Mouse (Mus musculus): Measurements from ENCODE around the gene Foxp1. TPM values are rescaled to one million over a fixed set of nuclear protein-coding genes. Genes with fewer than 3 reads are reported as not detected.

Foxp1 gene
- polyA plus RNA-seq, 1 experiment = 88.7 TPM

DNA sequence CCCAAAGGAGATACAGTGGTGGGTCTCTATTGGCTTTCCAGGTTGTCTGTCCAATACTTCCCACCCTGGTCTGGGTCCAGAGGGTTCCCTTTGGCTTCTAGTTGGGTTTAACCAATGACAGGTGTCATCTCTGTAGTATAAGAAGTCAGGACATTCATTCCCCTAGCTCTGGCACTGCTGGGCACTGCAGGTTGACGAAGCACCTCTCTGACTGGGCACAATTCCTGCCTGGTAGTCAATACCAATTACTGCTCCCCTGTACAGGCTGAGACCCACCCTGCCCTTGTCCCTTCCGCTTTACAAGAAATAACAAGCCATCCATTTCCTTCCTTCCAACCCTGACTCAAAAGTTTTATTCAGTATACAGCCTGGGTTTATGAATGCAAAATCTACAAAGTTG is 81.9 kb downstream of the Foxp1 start:
- no peak for TF ChIP-seq GATA1 (IDR thresholded peaks at IDR 0.05; ENCODE audit: low read length)

DNA sequence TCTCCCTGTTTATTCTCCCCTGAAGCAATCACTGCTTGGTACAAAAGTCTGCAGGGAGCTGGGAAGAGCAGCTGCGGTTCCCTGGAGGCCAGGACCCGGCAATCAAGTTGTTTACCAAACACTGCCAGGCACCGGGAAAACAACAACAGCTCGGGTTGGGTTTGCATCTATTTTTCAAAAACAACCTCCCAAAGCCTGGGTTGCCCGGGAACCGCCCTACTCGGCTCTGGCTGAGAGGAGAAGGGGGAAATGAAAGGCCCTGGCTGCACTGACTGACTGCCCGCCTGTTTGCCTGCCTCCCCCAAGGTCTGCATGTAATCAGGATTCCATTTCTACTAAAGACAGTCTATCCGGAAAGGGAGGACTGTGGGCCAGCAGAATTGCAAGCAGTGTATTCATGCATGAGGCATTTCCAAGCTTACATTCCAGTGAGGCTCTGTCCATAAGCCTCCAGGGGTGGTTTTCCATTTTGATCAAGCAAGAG is 82.6 kb downstream of the Foxp1 start:
- no peak for TF ChIP-seq GATA1 (IDR thresholded peaks at IDR 0.05; ENCODE audit: low read length)

DNA sequence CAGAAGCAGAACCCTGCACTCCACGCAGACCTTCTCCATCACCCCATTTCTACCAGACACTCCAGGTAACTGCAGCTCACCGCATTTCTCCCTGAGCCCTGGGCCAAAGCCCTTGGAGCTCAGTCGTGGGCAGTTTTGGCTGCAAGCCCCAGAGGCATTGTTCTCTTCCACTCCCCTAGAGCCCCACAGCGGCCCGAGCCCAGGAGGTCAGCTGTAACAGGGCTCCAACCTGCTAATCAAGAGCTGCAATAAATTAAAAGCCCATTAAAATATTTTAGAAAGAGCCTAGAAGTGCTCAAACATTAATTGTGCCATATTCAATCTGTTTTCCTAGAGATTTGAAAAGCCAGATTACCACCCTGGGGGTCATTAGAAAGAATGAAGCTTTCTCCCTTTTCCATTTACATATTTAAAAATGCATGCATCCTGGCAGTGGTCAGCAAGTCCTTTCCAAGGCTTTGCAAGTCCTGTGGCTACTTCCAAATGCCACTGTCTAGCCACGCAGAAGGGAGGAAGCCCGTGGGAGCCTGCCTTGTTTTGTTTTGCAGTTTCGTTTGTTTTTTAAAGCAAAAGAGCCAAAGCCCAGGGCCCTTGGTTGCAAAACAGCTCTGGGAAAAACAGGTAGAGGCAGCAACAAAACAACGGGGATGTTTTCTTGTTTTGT is 83.2 kb downstream of the Foxp1 start:
- TF ChIP-seq GATA1 (IDR thresholded peaks at IDR 0.05; ENCODE audit: low read length) = no peak

DNA sequence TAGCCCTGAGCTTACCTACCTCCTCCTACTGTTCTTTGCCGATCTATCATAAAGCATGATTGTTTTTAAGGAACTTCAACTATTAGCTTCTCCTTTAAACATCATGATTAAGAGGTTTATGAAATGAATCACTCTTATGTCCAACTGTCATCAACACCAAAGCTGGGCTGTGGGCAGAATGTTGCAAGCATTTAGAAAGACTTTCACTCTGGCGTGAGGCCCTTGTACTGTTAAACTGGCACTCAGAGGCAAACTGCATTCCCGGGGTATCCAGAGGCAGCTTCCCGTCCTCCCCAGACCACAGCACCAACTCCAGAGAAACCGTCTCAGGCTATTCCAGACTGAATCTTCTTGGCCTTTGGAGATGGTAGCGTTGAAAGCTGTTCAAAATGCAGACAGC is 86.2 kb downstream of the Foxp1 start:
- no peak for TF ChIP-seq GATA1 (IDR thresholded peaks at IDR 0.05; ENCODE audit: low read length)

DNA sequence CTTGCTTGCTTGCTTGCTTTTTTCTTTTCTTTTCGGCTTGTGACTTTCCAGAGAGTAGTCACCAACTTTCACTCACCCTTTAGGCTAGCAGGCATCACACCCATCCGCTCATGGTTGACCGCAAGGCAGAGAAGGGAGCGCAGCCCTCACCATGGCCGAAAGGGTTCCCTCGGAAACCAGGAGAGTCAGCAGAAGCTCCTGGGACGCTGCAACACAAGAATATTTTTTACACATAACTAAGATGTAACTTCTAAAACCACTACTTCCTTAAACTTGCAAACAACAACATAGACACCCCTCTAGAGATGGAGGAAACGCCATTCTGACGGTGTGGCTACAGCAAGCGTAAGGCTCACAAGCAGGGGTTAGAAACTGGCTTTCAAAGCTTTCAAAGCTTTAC is 87.4 kb downstream of the Foxp1 start:
- no peak for TF ChIP-seq GATA1 (IDR thresholded peaks at IDR 0.05; ENCODE audit: low read length)

DNA sequence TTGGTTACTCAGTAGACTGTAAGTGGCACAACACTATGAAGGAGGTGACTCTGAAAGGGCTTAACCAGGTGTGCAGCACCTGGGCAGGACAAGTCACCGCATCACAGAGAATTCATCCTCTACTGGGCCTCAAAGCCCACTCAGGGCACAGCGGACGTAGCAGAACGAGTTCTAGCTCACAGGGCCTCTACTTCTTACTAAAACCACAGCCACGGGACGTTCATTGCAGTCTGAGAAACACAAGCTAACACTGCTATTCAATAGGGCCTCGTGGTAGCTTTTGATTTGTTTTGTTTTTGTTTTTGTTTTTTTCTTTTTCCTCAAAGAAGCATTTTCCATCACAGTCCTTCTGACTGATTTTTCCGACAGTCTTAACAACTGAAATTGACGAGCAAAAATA is 89.5 kb downstream of the Foxp1 start:
- TF ChIP-seq GATA1 (IDR thresholded peaks at IDR 0.05; ENCODE audit: low read length) = no peak

DNA sequence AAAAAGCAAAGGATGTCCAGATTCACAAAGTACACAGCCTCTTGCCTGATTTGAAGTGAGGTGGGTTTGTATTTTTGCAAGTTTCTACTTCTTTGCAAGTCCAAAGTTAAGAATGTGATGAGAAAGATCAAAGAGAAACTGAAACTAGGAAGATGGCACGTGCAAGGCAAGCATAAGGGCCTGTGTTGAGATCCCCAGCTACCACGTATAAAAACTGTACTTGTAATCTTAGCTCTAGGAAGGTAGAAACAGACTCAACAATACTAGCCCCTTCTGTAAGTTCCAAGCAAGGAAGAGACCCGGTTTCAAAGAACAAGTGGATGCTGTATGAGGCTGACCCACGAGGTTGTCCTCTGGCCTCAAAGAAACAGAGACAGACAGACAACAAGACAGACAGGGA is 90.6 kb downstream of the Foxp1 start:
- no peak for TF ChIP-seq GATA1 (IDR thresholded peaks at IDR 0.05; ENCODE audit: low read length)

DNA sequence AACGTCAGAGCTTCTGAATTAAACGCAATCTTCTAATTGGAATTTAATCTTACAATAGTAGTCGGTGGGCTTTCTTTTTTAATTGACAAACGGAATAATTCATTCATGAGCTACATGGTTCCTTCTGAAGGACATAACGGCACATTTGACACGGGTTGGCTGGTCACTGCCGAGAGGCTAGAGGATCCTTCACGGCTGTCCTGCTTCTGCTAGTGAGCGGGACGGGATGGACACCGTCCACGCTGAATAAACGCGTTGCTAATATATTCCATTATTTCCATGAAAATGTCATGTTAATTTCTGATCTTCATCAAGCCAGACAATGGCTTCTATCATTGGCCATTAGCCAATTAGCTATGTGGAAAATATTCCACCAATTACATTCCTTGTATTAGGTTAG is 92.0 kb downstream of the Foxp1 start:
- no peak for TF ChIP-seq GATA1 (IDR thresholded peaks at IDR 0.05; ENCODE audit: low read length)

DNA sequence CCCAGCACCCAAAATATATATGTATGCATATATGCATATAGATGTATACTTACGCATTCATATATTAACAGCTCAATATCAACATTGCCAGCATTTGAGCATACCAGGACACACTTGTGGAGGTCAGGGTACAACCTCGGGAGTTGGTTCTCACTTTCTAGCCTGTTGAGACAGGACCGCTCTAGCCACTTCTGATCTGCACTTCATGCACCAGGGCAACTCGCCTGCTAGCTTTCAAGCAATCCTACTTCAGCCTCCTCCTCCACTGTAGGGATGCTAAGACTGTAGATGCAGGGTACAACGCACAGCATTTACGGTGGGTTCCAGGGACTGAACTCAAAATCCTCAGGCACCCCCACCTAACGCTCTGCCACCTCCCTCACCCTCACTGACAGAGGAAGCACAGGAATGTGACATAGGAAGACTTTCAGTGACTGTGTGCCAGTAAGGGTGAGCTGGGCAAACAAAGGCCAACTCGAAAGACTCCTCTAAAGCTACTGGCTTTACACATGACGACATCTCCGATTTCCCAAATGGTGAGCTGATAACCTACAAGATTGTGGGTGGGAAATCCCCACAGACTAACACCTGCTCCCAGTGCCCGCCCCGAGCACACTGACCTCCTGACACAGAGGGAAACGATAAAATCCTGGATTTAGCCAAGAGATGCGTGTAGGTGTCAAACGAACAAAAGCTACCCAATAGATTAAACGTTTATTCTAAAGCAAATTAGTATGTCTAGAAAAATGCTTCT is 93.0 kb downstream of the Foxp1 start:
- no peak for TF ChIP-seq GATA1 (IDR thresholded peaks at IDR 0.05; ENCODE audit: low read length)

DNA sequence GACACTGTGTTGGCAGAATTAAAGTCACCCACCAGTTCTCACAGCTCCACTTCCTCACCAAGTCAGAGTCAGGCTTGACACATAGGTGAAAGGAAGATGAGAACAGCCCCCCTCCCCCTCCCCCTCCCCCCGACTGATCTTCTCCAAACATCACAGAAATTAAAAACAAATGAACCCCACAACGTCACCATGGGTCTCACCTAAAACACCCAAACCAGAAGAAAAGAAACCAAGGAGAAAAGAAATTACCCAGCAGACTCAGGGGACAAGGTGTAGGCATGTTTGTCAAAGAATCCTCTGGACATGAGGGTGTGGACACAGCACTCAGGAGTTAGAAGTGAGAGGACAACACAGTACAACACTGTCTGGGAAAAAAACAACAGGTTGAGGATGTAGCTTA is 93.6 kb downstream of the Foxp1 start:
- no peak for TF ChIP-seq GATA1 (IDR thresholded peaks at IDR 0.05; ENCODE audit: low read length)

DNA sequence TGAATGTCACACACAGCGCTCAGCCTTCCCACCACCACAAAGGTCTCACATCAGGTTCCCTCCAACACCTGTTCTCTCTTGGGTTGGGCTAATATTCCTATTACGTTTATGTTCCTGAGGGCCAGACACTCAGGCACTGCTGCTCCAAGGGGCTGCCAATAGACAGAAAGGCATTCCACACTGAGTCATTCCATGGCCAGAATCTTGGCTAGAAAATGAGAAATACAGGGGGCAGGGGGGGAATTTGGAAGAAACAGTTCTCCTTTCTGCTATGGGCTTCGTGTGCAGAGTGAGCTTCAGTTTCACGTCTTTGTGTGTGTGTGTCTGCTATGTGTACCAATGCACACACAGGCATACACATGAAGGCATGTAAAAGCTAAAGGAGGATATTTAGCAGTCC is 95.2 kb downstream of the Foxp1 start:
- TF ChIP-seq GATA1 (IDR thresholded peaks at IDR 0.05; ENCODE audit: low read length) = no peak

DNA sequence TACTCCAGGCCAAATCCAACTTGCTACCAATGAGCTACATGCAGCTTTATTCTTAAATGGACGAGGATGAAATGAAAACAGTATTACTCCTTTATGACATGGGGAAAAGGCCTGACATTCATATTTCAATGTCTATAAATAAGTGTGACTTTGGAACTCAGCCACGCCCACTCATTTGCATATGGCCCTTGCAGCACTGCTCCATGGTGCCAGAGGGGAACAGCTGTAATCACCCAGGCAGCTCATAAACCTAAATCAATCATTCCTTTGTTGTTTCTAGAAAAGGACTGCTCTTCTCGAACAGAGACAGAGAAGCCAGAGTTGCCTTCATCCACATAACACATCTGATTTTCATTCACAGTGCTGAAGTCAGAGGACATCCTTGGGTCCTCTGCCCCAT is 97.5 kb downstream of the Foxp1 start:
- TF ChIP-seq GATA1 (IDR thresholded peaks at IDR 0.05; ENCODE audit: low read length) = no peak

DNA sequence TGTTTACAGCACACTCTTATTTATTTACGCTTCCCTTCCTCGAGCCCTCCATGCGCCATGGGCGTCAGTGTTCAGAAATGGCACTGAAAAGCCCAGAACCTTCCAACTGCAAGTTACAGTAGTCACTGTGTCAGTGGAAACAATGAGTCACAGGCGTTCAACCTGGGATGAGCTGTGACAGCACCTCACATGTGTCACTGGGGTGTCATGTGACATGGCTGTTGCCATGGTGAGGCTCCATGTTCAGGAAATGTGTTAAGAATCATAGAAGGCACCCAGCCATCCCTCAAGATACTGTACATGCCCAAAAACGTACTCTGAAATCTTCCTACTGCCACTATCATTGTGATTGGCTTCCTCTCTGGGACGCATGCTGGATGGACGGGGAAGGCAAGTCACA is 101.9 kb downstream of the Foxp1 start:
- no peak for TF ChIP-seq GATA1 (IDR thresholded peaks at IDR 0.05; ENCODE audit: low read length)

DNA sequence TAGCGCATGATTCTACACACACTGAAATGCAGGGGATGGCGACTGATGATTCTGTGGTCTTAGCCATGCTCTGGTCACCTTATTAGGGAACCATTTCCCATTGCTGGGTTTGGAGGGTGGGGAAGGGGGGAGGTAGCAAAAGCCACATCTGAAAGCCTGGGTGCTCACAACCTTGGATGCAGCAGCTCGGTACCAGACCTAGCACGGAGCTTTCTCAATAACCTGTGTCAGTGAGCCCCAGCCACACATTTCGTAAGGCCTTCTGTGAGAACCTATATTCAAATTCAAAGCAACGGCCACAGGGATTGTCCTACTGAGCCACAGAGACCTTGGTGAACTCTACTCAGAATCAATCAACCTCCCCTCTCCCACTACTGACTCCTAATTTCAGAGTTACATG is 109.9 kb downstream of the Foxp1 start:
- no peak for TF ChIP-seq GATA1 (IDR thresholded peaks at IDR 0.05; ENCODE audit: low read length)

DNA sequence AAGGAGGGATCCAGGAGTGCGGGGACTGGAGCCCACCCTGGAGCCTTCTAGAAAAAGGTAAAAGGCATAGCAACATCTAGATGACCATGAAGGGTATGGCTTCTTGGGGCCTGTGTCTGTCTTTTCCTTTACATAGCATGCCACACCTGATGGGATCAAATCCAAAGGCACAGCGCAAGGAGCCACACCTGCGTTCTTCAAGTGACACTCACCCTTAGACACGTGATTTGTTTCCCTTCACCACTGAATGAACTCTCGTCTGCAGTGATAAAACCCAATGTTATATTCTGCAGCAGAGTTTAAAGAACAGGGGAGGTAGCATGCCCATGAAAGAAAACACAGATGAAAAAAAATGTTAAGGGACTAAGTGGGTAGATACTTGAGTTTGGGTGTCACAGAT is 112.9 kb downstream of the Foxp1 start:
- TF ChIP-seq GATA1 (IDR thresholded peaks at IDR 0.05; ENCODE audit: low read length) = no peak

DNA sequence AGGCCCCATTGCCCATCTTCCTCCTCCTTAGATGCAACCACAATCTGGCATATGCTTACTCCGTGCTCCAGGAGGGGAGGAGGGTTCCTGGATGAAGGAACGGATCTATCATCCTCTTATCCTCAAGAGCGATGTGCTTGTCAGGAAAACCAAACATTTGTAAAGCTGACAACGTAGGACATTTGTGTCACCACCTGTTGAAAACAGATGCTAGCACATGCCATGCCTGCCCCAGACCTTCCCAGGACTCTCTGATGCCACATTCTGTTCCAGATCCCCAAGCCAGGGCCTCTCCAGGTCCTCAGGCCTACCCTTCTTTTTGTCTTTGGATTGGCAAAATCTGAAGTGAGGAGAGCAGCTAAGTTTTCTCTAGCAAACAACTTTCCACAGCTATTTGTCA is 113.6 kb downstream of the Foxp1 start:
- no peak for TF ChIP-seq GATA1 (IDR thresholded peaks at IDR 0.05; ENCODE audit: low read length)

DNA sequence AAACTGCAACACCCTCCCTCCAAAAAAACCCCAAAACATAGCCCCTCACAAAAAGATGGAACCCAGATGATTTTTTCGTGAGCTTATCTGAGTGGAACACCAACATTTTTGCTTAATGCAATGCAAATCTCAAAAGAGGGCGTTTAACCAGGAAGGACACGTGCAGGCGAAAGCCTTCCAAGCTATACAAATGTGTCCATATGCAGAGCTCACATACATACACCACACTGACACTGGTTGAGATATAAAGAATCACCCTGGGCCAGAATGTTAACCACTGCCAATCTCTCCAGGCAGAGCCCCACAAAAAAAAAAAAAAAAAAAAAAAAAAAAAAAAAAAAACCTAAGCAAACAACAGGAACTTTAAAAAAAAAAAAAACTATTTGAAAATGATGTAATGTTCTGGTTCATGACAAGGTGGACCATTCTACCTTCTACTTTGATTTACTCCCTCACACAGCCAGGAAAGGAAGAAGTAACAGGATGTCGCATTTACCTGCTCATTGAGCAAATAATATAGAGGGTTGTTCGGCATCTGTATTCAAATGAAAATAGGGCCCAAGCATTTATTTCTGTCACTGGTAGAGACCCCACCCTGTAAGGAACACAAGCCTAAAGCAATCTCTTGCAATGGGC is 118.6 kb downstream of the Foxp1 start:
- no peak for TF ChIP-seq GATA1 (IDR thresholded peaks at IDR 0.05; ENCODE audit: low read length)

Data from G1E-ER4 (cell line).